Comparison of ENCODE assay signal across 9 mouse cellular contexts in genomic region chr12:112877607-112878020, GRCm38 (mm10). TPM values are rescaled to one million over a fixed set of nuclear protein-coding genes. Genes with fewer than 3 reads are reported as not detected.
DNase-seq lines count a peak whose midpoint lies in the region; ATAC-seq and TF ChIP-seq lines count a peak whose summit lies in the region.
"Had no signal": no experiment of that assay in that cellular context is flagged by ENCODE, and none has a peak within 500 bp of the region (broad histone marks: within the 10 kb centered on the region; RNA-seq: fewer than 3 reads in every experiment).

No protein-coding gene starts in this region.

- H3K4me3 ChIP-seq in layer of hippocampus, adult 2 months = peak overlapping the region; percentile 27; the same call in 1 of the 2 replicates
- peak overlapping the region; percentile 50 for H3K4me3 ChIP-seq in forebrain, embryonic 10.5 days
- H3K4me3 ChIP-seq in limb, embryonic 11.5 days (ENCODE audit: low read depth, low read length) = peak overlapping the region; percentile 39
- peak overlapping the region; percentile 26 for H3K4me3 ChIP-seq in neural tube, embryonic 14.5 days (ENCODE audit: low read depth, low read length)

- no peak overlapping the region for H3K27ac ChIP-seq in layer of hippocampus, adult 2 months
- H3K27ac ChIP-seq in forebrain, embryonic 10.5 days = peak overlapping the region; percentile 62
- H3K27ac ChIP-seq in limb, embryonic 11.5 days (replicated peaks; ENCODE audit: low read depth, low read length) = no peak overlapping the region
- no peak overlapping the region for H3K27ac ChIP-seq in neural tube, embryonic 14.5 days (ENCODE audit: low read depth, low read length)
- H3K27ac ChIP-seq: macrophage had no signal

- WGBS in forebrain, embryonic 10.5 days = 1% methylated on average over 36 of the region's 37 CpGs
- WGBS in limb, embryonic 11.5 days = under 1% methylated on average over 34 of the region's 37 CpGs
- 1% methylated on average over 34 of the region's 37 CpGs for WGBS in neural tube, embryonic 14.5 days

- DNase-seq in layer of hippocampus, adult 2 months (ENCODE audit: low spot score in 2 of 2) = no peak
- DNase-seq in layer of hippocampus, postnatal 25 days (ENCODE audit: extremely low spot score in 1 of 2, low spot score in 1 of 2) = no peak
- peak; percentile 31 for DNase-seq in forebrain, embryonic 10.5 days (ENCODE audit: extremely low spot score, low spot score)
- peak; percentile 67 for DNase-seq in limb, embryonic 11.5 days (ENCODE audit: low spot score)
- no peak for DNase-seq in cerebellum, postnatal 4 days (ENCODE audit: low spot score in 2 of 2)
- no peak for DNase-seq in gastrocnemius, postnatal 4 days (ENCODE audit: low spot score in 2 of 2)
- no peak for DNase-seq in adrenal gland, postnatal 10 days

- H3K9me3 ChIP-seq in forebrain, embryonic 10.5 days = no peaks in the 10 kb centered on the region
- no peaks in the 10 kb centered on the region for H3K9me3 ChIP-seq in limb, embryonic 11.5 days (ENCODE audit: control insufficient read depth, low read length)
- H3K9me3 ChIP-seq in neural tube, embryonic 14.5 days (ENCODE audit: control insufficient read depth, low read length) = no peaks in the 10 kb centered on the region

- H3K27me3 ChIP-seq in forebrain, embryonic 10.5 days (ENCODE audit: poor library complexity, severe bottlenecking) = peaks cover 87% of the 10 kb centered on the region
- peaks cover 55% of the 10 kb centered on the region for H3K27me3 ChIP-seq in limb, embryonic 11.5 days (ENCODE audit: control insufficient read depth, insufficient read depth, low read length)
- peaks cover 50% of the 10 kb centered on the region for H3K27me3 ChIP-seq in neural tube, embryonic 14.5 days (ENCODE audit: control insufficient read depth, insufficient read depth, low read length)

- ATAC-seq in limb, embryonic 11.5 days (ENCODE audit: insufficient number of reproducible peaks, low FRiP score, low TSS enrichment, low read depth) = peak; percentile 22; the same call in 1 of the 2 replicates
- ATAC-seq in neural tube, embryonic 14.5 days (ENCODE audit: low read depth) = no peak

- H3K4me2 ChIP-seq in limb, embryonic 11.5 days (ENCODE audit: low read depth, severe bottlenecking) = peak overlapping the region; percentile 66
- peak overlapping the region; percentile 51 for H3K4me2 ChIP-seq in neural tube, embryonic 14.5 days (ENCODE audit: low read depth, low read length)

- no peaks in the 10 kb centered on the region for H3K36me3 ChIP-seq in forebrain, embryonic 10.5 days (replicated peaks)
- no peaks in the 10 kb centered on the region for H3K36me3 ChIP-seq in limb, embryonic 11.5 days (ENCODE audit: control insufficient read depth, insufficient read depth, low read length)
- no peaks in the 10 kb centered on the region for H3K36me3 ChIP-seq in neural tube, embryonic 14.5 days (ENCODE audit: control insufficient read depth, insufficient read depth, low read length)

- H3K9ac ChIP-seq in limb, embryonic 11.5 days (ENCODE audit: low read length) = peak overlapping the region; percentile 44; the same call in 1 of the 2 replicates
- peak overlapping the region; percentile 37; the same call in 1 of the 2 replicates for H3K9ac ChIP-seq in neural tube, embryonic 14.5 days (replicated peaks; ENCODE audit: low read depth, low read length)

- TF ChIP-seq CTCF in layer of hippocampus, adult 2 months (conservative IDR thresholded peaks at IDR 0.05) = no peak

- peaks cover 42% of the 10 kb centered on the region for H3K4me1 ChIP-seq in forebrain, embryonic 10.5 days
- peaks cover 19% of the 10 kb centered on the region for H3K4me1 ChIP-seq in limb, embryonic 11.5 days (ENCODE audit: control insufficient read depth, insufficient read depth, low read length)
- peaks cover 5% of the 10 kb centered on the region for H3K4me1 ChIP-seq in neural tube, embryonic 14.5 days (ENCODE audit: control insufficient read depth, insufficient read depth, low read length)

RNA-seq across cellular contexts. Expression of gene Gpr132, which starts 9.6 kb away (rescaled TPM):
- total RNA-seq in layer of hippocampus, adult 2 months (2021) = not detected
- under 1 TPM in 1 of 2 experiments, not detected in 1; 0.10 TPM for total RNA-seq in layer of hippocampus, postnatal 25 days (2021)
- polyA plus RNA-seq in forebrain, embryonic 10.5 days (2016; fragmentation: Nextera tagmentation; extraction: Ambion mirVana) = 0.06 and 0.07 TPM in 2 replicates
- polyA plus RNA-seq in limb, embryonic 11.5 days (2014; fragmentation: Nextera tagmentation; extraction: Ambion mirVana) = not detected in 2 replicates
- polyA plus RNA-seq in neural tube, embryonic 14.5 days (2014; fragmentation: Nextera tagmentation; extraction: Ambion mirVana) = 0.10 TPM in 1 of 2 replicates, not detected in the other
- total RNA-seq in gastrocnemius, postnatal 4 days (2021) = under 1 TPM; 0.10 to 0.18 TPM
- total RNA-seq in adrenal gland, postnatal 10 days (2021) = 1 to 10 TPM; 1.1 to 1.2 TPM

RNA-seq across cellular contexts. Expression of gene Cdca4, which starts 48.4 kb away (rescaled TPM):
- 10 to 100 TPM in 1 of 2 experiments, 1 to 10 TPM in 1; 7.1 to 10.8 TPM for total RNA-seq in layer of hippocampus, adult 2 months (2021)
- total RNA-seq in layer of hippocampus, postnatal 25 days (2021) = 1 to 10 TPM; 8.0 to 9.7 TPM
- polyA plus RNA-seq in forebrain, embryonic 10.5 days (2016; fragmentation: Nextera tagmentation; extraction: Ambion mirVana) = 189 and 199 TPM in 2 replicates
- polyA plus RNA-seq in limb, embryonic 11.5 days (2014; fragmentation: Nextera tagmentation; extraction: Ambion mirVana) = 180 and 189 TPM in 2 replicates
- 33.6 and 37.5 TPM in 2 replicates for polyA plus RNA-seq in neural tube, embryonic 14.5 days (2014; fragmentation: Nextera tagmentation; extraction: Ambion mirVana)
- 10 to 100 TPM; 17.1 to 20.6 TPM for total RNA-seq in gastrocnemius, postnatal 4 days (2021)
- total RNA-seq in adrenal gland, postnatal 10 days (2021) = 10 to 100 TPM; 20.2 to 23.1 TPM

RNA-seq across cellular contexts. Expression of gene Jag2, which starts 52.0 kb away (rescaled TPM):
- total RNA-seq in layer of hippocampus, adult 2 months (2021) = 10 to 100 TPM; 44.1 to 52.1 TPM
- total RNA-seq in layer of hippocampus, postnatal 25 days (2021) = 10 to 100 TPM; 40.3 to 46.3 TPM
- 2.3 and 3.8 TPM in 2 replicates for polyA plus RNA-seq in forebrain, embryonic 10.5 days (2016; fragmentation: Nextera tagmentation; extraction: Ambion mirVana)
- polyA plus RNA-seq in limb, embryonic 11.5 days (2014; fragmentation: Nextera tagmentation; extraction: Ambion mirVana) = 4.0 and 4.7 TPM in 2 replicates
- polyA plus RNA-seq in neural tube, embryonic 14.5 days (2014; fragmentation: Nextera tagmentation; extraction: Ambion mirVana) = 14.0 and 17.2 TPM in 2 replicates
- 10 to 100 TPM; 60.4 to 60.8 TPM for total RNA-seq in gastrocnemius, postnatal 4 days (2021)
- 10 to 100 TPM; 13.2 to 23.1 TPM for total RNA-seq in adrenal gland, postnatal 10 days (2021)

Comparison
In these comparisons a context has a peak if more than half of its experiments do, and no peak if none do; other contexts are left out.
1. DNase-seq: peak in forebrain, embryonic 10.5 days (single experiment) and limb, embryonic 11.5 days (single experiment); none in layer of hippocampus, adult 2 months (0 of 2), layer of hippocampus, postnatal 25 days (0 of 2), cerebellum, postnatal 4 days (0 of 2), gastrocnemius, postnatal 4 days (0 of 2) and adrenal gland, postnatal 10 days (single experiment).
2. Peak in every context shown above with its lines, with median percentiles within 50 percentile points of each other: H3K4me3 ChIP-seq.